Mouse (Mus musculus) forelimb bud, embryonic 11.5 days (tissue): ENCODE results near the gene Fibcd1.
A peak's percentile ranks its signal among the peaks of the same experiment; 100 is the strongest.

ENCODE experiments used
- DNase-seq: peaks from one replicate; pipeline ENCODE4 v3.0.0-alpha.2; 2012; ENCODE audit warnings: low read depth, low spot score

The Fibcd1 gene

DNA sequence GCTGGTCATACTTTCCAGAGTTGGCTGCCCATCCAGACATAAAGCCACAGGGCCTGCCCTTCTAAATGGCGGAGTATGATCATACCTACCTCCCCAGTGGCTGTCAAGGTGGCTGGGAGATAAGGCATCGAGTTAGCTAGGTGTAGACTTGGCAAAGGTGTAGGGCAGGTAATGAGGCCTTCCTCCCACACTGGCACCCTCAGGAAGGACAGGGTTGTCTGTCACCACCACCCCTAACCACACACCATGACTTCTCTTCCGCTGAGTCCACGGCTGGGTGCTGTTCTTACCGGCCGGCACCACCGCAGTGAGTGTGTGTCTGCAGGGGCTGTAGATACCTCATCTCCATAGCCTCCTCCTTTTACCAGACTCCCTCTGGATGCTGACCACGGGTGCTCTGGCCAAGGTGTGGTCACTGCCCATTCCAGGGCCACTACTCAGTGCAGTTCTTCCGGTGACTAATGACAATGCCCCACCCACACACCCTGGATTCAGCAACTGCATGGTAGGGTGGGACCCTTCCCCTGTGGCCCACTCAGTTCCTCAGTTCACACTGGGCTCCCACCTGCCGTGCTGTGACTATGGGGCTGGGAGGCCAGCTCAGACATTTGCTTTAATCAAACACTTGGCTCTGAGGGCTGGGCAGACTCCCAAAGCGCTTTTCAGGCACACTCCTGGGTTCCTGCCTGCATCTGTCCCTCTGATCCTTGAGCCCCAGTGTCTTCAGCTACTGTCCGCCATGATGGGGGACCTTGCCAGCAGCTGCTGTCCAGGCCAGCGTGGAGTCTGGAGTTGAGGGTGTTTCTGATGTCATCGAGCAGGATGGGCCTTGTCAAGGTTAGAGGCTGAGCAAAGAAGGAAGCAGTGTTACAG lies 34.5 kb downstream of the Fibcd1 start:
- no peak for DNase-seq

DNA sequence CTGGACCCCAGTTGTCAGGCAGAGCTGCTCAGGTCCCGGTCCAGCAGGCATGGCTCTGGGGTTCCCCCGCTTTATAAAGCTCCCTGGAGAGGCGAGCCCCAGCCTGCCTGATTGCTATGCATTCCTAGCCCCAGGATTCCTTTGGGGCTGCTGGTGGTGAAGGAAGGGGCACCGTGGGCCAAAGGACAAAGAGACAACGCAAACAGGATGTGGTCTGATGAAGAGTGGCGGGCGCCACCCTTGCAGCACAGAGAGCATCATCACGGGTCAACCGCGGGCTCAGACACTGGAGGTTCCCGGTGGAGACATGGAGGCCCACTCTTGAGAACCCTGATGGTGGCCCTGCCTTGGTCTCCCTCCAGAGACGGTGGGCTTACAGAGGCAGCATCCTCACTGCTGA lies 35.4 kb downstream of the Fibcd1 start, which contains the start of gene Qrfp:
Qrfp (minus strand) TSS at position 137 of the 400 bp plus-strand sequence.
- no peak for DNase-seq

DNA sequence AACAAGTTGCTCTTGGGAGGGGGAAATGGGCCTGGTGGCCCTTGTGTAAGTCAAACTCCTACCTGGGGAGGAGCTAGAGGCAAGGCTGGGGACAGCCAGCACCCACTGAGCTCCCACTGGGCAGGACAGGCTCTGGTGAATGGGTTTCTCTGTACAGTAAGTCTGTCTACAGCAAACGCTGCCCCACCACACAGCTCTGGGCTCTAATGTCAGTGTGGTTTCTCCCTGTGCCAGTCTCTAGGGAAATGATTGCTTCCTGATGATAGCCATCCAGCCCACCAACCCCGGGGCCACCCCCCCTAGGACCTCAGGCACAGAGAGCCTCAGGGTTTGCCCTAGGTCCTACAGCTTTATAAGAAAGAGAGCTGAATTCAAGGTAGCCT lies 36.5 kb downstream of the Fibcd1 start:
- DNase-seq, result no peak

- DNase-seq, result no peak
These were observed 37.1 kb downstream of the Fibcd1 start for GRCm38 (mm10) chr2:31808410-31809357.

- no peak for DNase-seq
These were observed 39.0 kb downstream of the Fibcd1 start for GRCm38 (mm10) chr2:31806639-31807382.

DNA sequence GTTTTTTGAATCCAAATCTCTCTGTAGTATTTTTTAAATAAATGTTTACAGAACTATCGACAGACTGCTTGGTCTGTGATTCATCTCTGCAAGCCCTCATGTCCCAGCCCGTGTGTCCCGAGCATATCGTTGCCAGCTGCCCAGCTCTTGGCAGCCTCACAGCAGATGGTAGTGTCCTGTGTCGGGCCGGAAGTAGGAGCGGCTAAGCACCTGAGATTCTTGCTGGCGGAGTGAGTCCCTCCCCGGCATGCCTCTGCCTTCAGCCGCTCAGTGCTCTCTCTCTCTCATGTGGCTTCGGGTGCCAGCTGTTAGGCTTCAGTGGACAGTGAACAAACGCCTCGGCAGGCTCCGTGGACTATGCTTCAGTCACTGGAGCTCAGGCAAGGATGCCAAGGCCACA lies 42.3 kb downstream of the Fibcd1 start:
- no peak for DNase-seq

DNA sequence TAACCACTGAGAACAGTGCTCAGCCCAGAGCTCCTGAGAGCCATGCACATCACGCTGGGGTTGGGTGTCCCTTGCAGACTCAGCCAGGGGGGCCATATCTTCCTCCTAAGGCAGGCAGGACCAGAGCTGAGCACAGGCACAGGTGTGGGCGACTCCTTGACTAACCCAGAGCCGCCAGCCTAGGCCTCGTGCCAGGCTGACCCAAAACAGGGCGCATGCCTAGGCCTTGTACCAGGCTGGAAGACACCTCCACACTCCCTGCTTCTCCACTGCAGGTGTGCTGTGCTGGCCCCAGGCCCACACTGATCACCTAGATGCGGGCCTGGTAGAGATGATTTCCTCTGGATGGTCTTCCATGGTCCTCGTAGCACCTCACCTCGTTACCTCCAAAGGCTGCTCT lies 43.0 kb downstream of the Fibcd1 start:
- no peak for DNase-seq

DNA sequence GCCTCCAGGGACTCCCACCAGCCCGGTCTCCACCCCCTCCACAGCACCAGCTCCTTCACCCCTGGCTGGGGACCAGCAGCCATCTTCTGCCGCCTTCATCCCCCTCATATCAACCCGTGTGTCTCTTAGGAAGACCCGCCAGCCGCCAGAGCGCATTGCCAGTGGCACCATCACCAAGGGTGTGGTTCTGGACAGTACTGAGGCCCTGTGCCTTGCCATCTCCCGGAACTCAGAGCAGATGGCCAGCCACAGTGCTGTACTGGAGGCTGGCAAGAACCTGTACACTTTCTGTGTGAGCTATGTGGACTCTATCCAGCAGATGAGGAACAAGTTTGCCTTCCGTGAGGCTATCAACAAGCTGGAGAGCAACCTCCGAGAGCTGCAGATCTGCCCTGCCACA lies 44.4 kb downstream of the Fibcd1 start:
- no peak for DNase-seq

GRCm38 (mm10) chr2:31796943-31797342 lies 48.9 kb downstream of the Fibcd1 start:
- no peak for DNase-seq

DNA sequence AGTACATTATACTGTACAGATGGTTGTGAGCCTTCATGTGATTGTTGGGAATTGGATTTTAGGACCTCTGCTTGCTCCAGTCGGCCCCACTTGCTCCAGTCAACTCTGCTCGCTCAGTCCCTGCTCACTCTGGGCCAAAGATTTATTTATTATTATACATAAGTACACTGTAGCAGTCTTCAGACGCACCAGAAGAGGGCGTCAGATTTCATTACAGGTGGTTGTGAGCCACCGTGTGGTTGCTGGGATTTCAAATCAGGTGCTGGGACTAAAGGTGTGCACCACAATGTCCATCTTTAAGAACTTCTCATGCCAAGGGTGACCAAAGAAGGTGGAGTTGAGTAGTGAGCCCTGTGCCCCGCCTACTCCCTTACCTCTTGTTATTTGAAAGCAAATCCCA lies 53.2 kb downstream of the Fibcd1 start:
- no peak for DNase-seq

DNA sequence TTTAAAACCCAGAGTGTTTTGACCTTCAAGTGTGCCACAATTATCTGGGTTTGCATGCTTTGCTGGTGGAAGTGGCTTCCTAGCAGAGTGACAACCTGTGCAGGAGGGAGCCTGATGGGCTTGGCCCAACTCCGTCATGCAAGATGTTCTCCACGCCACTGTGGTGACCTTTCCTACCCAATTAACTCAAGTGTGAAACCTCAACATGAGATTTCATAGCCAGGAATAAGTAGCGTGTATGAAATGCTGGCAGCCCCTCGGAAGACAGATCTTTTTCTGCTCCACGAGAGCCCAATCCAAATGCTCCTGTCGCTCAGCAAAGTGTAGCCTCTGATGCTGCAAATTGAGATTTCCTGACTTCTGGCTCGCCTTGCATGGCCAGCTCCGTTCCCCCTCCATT lies 54.5 kb downstream of the Fibcd1 start:
- DNase-seq, result no peak

- DNase-seq, result no peak
These were observed 55.0 kb downstream of the Fibcd1 start for GRCm38 (mm10) chr2:31790728-31791251.

- no peak for DNase-seq
These were observed 56.6 kb downstream of the Fibcd1 start for GRCm38 (mm10) chr2:31789215-31789614.

GRCm38 (mm10) chr2:31788227-31788626 lies 57.6 kb downstream of the Fibcd1 start:
- DNase-seq, result no peak

DNA sequence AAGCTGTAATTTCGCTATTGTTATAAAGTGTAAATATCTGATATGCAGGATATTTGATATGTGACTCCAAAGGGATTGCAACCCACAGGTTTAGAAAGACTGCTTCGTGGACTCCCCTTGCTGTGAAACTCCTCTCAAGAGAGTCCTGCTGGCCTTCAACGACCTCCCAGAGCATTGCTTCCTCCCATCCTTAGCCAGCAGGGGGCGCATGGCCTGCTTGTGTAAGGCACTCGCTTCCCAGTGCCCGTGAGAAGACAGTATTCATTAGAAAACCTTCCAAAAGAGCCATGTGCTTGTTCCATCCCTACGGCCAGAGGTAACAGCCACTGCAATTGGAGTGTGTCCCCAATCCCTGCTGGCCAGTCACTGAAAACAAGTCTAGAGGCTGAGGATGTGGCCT lies 58.8 kb downstream of the Fibcd1 start:
- DNase-seq, result peak; percentile 77

DNA sequence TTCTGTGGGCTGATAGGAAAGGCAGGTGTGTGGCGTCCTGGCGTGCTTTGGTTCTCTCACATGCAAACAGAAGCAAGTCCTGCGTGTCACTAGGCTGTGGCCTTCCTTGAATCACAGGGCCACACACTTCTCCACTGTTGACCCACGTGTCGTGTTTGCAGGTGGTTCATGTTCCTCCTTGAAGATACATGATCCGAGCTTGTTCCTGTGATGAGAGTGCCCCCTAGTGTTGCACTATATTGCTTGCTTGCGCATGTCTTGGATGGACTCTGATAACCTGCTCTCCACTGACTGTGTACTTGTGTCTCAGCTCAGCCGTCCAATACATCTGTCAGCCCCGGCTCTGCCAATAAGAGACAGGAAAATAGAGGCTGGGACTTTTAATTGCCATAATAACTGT lies 60.7 kb downstream of the Fibcd1 start:
- DNase-seq, result peak; percentile 82

DNA sequence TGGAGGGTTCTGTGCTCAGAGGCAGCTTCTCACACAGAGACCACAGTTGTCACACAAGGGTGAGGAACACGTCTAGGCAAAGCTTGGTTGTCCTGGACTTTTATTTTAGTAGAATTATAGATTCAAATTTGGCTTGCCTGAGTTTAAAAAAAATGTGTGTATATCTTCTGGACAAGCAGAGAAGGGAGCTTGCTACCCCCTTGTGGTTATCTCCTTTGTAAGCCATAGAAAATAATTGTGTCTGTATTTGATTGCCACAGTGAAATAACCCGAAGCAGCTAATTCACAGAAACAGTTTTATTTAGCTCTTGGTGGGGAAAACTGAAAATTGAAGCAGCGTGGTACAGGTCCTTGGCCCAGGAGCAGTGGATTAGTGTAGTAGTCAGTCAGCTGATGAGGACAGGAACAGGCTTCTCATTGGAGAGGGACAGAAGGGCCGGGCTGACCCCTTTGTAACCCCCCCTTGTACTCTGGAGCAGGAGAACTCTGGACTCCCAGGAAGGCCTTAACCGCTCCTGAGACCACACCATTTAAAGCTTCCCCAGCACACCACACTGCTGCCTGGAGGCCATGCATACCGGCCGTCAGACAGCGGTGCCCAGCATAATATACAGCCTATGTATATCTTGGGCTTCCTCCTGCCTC lies 62.7 kb downstream of the Fibcd1 start:
- DNase-seq, result no peak

GRCm38 (mm10) chr2:31779258-31779657 lies 66.5 kb downstream of the Fibcd1 start:
- DNase-seq, result no peak

GRCm38 (mm10) chr2:31776479-31776878 lies 69.3 kb downstream of the Fibcd1 start:
- DNase-seq, result no peak

GRCm38 (mm10) chr2:31770781-31771441 lies 74.9 kb downstream of the Fibcd1 start:
- peak; percentile 84 for DNase-seq
